Mouse (Mus musculus): Measurements from ENCODE around the gene Tbc1d1.

The Tbc1d1 gene

DNA sequence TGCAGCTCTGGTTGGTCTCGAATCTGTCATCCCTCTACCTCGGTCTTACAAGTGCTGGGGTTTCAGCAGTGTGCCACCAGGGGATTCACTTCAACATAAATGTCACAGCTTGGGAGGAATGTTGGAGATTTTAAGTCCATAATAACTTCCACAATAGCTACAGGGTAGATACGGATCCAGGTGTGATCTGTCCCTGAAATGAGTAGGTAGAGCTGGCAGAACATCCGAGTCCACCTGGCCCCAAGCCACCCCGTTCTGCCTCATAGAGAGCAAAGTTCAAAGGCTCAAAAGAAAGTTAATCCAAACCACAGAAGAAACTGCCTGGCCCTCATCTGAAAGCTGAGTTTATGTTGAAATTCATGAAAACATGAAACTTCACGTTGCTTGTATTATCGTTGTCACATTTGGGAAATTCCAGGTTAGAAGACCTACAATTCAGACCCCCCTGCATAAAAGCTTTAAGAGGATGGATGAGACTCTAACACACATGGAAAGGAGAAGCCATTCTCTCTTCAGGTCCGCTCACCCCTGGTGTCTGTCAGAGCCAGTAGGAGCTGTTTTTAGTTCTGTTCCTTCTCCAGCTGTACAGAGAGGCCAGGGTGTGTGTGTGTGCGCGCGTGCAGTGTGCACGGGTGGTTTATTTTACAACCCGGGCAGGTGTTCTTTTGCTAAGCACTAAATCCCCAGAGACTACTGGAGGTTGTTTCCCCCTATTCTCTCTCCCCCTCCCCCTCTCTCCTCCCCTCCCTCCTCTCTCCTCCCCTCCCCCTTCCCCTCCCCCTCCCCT lies 61.9 kb downstream of the Tbc1d1 start:
- ChIA-PET POLR2A (interaction anchor here in 1 of 4 experiments (1.1 to 1.7 kb wide), 4 partner anchors 12 to 107 kb away, joined by 3 to 5 read pairs (median 3); no protein-coding TSS in a partner anchor), CTCF (interaction anchor here in 2 of 4 experiments (0.6 to 0.8 kb wide), 3 partner anchors 56 to 331 kb away, joined by 3 to 4 read pairs (median 3); no protein-coding TSS in a partner anchor)

DNA sequence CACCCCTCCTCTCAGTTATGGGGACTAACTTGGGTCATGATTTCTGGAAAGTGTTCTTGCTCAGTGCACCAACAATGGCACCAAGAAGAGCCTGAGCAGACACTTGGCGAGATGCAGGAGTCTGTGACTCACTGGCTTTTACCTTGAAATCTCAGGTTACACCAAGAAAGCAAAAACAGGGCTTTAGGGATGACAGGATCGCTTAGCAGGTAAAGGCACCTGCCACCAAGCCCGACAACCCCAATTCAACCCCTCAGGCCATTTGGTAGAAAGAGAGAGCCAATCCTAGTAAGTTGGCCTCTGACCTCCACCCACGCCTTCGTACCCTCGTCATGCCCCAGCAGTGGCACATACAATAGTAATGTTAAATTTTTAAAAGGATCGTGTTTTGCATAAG lies 62.5 kb downstream of the Tbc1d1 start:
- ChIA-PET CTCF (interaction anchor here in 1 of 4 experiments (0.6 kb wide), 1 partner anchor 129 kb away, joined by 3 read pairs; no protein-coding TSS in a partner anchor), POLR2A (interaction anchor here in 1 of 4 experiments (1.1 to 1.7 kb wide), 4 partner anchors 11 to 106 kb away, joined by 3 to 5 read pairs (median 3); no protein-coding TSS in a partner anchor)

DNA sequence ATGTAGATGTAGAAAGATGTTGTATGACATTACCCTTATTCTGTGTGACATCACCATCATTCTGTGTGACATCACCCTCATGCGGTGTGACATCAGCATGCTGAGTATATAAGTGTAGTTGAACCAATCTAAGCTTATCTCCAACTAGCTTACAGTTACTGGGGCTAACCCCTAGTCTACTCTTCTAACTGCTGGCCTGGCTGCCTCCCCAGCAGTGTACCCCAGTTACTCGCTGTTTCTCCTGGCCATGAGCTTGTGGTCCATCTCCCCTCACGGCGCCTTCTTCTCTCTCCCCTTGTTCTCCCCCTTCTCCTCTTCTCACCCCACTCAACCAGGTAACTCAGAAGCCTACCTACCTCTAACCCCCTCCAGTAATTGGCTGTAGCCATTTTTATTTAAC lies 64.7 kb downstream of the Tbc1d1 start:
- POLR2A ChIA-PET: interaction anchor here in 1 of 4 experiments (1.2 to 1.4 kb wide), 2 partner anchors 11 to 74 kb away, joined by 3 read pairs; no protein-coding TSS in a partner anchor
- CTCF ChIA-PET: interaction anchor here in 2 of 4 experiments (0.7 to 1.2 kb wide), 2 partner anchors 54 to 474 kb away, joined by 3 to 4 read pairs; no protein-coding TSS in a partner anchor

DNA sequence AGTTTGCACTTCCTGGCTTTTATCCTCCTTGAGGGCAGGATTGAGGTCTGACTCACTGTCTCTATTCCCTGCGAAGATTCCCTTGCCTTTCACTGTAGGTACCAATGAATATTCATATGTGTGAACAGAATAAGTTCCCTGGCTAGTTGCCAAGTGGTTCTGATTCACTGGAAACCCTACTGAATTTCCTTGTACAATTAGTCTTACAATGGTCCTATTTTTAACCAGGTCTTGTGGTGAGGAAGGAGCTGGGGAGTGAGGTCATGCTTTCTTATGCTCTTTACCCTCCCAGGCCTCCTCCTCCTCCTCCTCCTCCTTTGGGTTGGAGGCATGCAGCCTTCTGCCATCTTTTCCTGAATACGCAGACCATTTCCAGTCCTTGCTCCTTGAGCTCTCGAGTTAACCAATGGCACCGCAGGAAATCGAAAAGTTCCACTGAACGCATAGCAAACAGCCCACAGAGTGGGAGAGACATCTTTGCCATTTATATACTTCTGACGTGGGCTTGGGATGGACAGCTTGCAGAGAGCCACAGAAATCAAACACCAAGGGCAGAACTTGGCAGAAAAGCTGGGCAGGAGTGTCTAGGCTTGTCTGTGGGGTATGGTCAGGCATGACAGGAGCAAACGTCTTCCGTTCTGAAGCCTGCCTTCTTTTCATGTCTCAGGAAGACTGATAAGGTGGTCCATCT lies 68.8 kb downstream of the Tbc1d1 start:
- CTCF ChIA-PET: interaction anchor here in 1 of 4 experiments (0.5 kb wide), 1 partner anchor 116 kb away, joined by 5 read pairs; no protein-coding TSS in a partner anchor

DNA sequence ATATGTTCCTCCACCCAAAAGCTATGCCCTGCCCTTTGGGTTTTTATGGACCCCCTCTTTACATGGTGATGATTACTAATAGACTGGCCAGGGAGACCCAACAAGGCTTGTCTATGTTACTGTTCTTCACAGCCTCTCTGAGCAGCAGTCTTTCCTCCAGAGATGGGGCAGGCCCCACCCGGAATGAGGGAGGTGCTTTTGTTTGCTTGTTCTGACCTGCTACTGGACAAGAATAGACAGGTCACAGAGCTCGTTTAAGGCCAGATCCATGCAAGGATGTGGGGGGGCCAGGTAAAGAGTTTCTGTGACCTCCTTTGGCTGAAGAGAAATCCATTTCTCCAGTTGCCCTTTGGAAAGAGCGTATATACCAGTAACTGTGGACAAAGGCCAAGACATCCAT lies 72.1 kb downstream of the Tbc1d1 start:
- CTCF ChIA-PET: no interaction called here
- POLR2A ChIA-PET: interaction anchor here in 1 of 4 experiments (0.7 to 1.6 kb wide), 3 partner anchors 10 to 21 kb away, joined by 3 to 4 read pairs (median 4); no protein-coding TSS in a partner anchor

More for the DNA sequence above, 68.8 kb downstream of the Tbc1d1 start:
- POLR2A ChIA-PET: interaction anchor here in 3 of 4 experiments (0.6 to 1.0 kb wide), 4 partner anchors 17 to 882 kb away, joined by 3 to 9 read pairs (median 3); partner anchors contain the start of gene Klhl5 (in 1 of the 3)

DNA sequence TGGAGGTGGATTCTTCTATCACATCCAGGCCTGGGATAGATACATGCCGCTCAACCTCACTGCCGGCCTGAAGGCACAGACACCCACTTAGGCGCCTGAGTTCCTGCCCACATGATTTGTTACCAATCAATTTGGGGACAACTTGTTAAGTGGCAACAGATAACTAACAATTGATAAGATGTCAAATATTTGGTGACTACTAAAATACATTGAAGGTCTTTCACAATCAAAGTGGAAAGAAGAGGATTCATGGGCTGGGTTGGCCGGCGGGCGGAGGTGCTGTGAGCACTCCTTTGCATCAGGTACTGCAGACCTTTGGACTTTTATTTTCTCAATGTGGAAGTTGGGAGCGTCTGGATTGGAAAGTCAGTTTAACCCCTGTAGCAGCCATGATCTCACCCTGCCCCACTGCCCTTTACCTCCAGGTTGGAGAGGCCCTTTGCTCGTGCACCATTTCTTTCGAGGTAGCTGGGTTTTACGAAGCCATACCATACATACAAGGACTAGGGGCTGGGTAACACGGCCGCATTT lies 73.3 kb downstream of the Tbc1d1 start:
- ChIA-PET CTCF (interaction anchor here in 2 of 4 experiments (0.6 to 1.0 kb wide), 2 partner anchors 10 to 45 kb away, joined by 3 to 4 read pairs; no protein-coding TSS in a partner anchor), POLR2A (interaction anchor here (0.5 to 1.6 kb wide), 9 partner anchors 9 to 607 kb away, joined by 3 to 8 read pairs (median 3); no protein-coding TSS in a partner anchor)

DNA sequence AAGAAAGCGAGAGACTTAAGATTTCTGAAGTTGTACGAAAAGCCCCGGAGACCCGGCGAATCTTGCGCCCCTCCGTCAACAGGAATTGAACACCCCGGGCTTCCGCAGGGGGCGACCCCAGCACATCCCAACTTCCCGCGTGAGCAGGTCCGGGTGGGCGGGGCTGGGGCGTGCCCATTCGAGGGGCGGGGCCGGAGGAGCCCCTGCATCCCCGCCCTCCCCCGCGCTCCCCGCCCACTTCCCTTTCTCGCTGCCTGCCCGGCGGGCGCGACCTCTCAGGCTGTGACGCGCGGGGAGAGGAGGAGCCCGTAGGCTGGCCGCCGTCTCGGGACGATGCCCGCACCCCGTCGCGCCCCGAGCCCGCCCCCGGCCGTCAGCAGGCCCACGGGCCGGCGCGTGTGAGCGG lies 74.0 kb downstream of the Tbc1d1 start:
- POLR2A ChIA-PET: interaction anchor here (0.6 to 1.7 kb wide), 14 partner anchors 9 to 829 kb away, joined by 3 to 8 read pairs (median 4); no protein-coding TSS in a partner anchor
- CTCF ChIA-PET: interaction anchor here in 3 of 4 experiments (0.6 to 1.0 kb wide), 3 partner anchors 45 to 572 kb away, joined by 3 to 6 read pairs (median 4); no protein-coding TSS in a partner anchor

DNA sequence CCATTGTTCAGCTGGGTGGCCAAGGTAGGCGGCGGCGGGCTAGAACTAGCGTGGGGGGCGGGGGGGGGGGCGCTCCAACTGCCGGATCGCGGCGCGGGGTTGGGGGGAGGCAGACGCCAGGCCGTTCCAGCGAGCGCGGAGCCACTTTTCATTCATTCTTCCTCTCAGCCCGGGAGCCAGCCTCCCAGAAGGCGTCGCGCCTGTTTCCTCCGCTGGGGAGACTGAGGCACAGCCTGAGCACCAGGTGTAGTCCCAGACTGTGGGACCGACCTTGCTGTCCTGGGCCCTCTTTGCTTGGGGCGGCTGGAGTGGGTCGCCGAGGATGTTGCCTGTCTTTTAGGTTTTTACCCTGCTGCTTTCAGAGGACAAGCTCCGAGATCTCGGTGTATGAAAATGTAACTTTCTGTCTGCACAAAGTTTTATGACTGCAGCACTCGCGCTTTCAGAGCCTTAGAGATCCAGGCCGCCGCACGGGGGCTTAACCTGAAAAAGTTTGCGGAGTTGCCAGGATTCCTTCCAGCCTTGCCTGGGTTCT lies 74.5 kb downstream of the Tbc1d1 start:
- POLR2A ChIA-PET: interaction anchor here in 3 of 4 experiments (0.6 to 1.7 kb wide), 14 partner anchors 9 to 829 kb away, joined by 3 to 5 read pairs (median 3); no protein-coding TSS in a partner anchor
- CTCF ChIA-PET: interaction anchor here in 2 of 4 experiments (0.6 kb wide), 2 partner anchors 127 to 571 kb away, joined by 3 to 6 read pairs; no protein-coding TSS in a partner anchor

DNA sequence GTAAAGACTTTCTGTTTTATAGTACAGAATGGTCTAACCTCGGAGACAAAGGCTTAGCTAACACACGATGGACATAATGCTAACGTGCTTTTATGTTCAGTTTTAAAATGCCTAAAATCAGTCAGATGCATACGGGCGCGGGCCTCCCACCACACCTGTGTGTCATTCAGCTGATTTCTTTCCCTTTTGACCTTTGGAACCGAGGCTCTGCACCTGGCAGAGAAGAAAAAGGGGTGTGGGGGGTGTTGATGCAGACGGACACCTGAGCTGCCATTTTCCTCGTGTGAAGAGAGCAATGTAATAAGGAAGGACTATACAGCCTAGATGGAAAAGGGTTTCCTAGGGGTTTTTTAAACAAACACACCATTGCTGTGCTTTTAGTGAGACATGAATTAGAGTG lies 76.8 kb downstream of the Tbc1d1 start:
- POLR2A ChIA-PET: interaction anchor here in 3 of 4 experiments (0.6 to 2.4 kb wide), 17 partner anchors 9 to 967 kb away, joined by 3 to 14 read pairs (median 3); partner anchors contain the start of gene Wdr19 (in 1 of the 3)

DNA sequence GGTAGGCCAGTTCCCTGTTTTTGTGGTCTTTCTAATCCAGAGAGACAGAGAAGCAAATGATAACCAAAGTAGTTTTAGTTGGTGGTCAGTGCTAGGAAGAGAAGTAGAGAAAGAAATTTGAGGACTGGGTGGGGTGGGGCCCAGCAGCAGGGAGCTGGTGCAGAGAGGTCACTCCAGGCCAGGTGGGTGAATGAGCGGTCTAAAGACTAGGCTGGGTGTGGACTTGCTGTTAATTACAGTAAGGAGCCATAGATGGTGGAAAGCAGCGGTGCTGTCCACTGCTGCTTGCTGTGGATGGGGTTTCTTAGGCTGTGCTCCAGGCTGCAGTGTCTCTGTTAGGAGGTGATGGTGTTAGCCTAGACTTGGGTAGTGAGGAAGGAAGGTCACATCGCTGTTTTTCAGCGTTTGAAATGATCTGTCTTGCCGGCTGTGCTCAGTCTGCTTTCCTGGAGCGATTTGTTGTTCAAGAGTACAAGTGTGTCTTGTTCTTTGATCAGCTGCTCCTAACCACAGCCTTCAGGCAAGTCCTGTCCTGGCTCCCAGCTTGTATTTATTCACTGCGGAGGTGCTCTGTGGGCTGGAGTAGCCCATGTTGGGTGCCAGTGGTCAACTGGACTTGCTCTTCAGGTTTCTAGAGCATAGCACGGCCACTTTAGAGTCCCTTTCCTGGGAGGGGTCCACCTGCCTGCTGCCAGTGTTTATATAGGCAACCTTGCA lies 78.3 kb downstream of the Tbc1d1 start:
- ChIA-PET POLR2A (interaction anchor here (0.6 to 2.0 kb wide), 9 partner anchors 16 to 304 kb away, joined by 3 to 8 read pairs (median 4); no protein-coding TSS in a partner anchor), CTCF (interaction anchor here (0.6 to 1.3 kb wide), 7 partner anchors 40 to 161 kb away, joined by 3 to 4 read pairs (median 3); no protein-coding TSS in a partner anchor)

More for the DNA sequence above, 76.8 kb downstream of the Tbc1d1 start:
- CTCF ChIA-PET: interaction anchor here in 2 of 4 experiments (1.2 kb wide), 2 partner anchors 31 to 42 kb away, joined by 3 read pairs; no protein-coding TSS in a partner anchor

DNA sequence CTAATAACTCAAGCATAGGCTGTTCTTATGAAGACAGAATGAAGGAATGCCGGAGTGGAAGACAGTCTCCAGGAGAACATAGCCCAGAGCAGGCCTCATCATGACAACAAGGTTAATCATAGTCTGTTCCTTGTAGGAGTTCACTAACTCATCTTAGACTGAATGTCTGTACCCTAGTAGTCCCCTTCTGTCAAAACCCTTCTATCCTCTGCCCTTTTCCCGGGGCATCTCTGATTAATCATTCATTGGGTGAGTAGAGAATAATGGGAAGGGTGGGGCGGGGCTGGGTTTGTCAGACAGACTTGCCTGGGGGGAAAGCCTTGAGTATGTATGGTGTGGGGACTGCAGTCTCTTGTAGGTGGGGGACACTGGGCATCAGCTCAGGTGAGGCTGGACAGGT lies 79.1 kb downstream of the Tbc1d1 start:
- ChIA-PET CTCF (interaction anchor here in 3 of 4 experiments (0.6 to 1.3 kb wide), 4 partner anchors 39 to 162 kb away, joined by 3 to 4 read pairs (median 4); no protein-coding TSS in a partner anchor), POLR2A (interaction anchor here in 1 of 4 experiments (0.6 kb wide), 1 partner anchor 267 kb away, joined by 5 read pairs; no protein-coding TSS in a partner anchor)

DNA sequence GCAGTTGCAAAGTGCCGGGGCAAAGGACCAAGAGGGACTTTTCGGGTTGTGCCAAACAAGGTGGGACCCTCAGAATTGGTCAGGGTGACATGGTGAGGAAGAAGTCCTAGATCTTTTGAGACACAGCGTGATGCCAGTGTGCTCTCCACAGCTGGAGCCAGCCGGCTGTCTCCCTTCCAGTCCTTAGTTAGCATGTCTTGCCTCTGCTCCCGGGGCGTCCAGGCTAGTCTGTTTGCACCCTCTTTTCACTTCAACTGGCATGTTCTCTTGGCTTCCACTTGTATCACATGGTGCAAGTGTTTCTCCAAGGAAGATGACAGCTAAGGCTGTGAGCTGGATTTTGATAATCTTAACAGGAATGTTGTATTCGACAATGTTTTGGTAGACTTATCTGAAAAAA lies 80.5 kb downstream of the Tbc1d1 start:
- POLR2A ChIA-PET: no interaction called here
- CTCF ChIA-PET: interaction anchor here in 2 of 4 experiments (0.6 to 0.7 kb wide), 2 partner anchors 101 to 711 kb away, joined by 3 to 4 read pairs; no protein-coding TSS in a partner anchor

DNA sequence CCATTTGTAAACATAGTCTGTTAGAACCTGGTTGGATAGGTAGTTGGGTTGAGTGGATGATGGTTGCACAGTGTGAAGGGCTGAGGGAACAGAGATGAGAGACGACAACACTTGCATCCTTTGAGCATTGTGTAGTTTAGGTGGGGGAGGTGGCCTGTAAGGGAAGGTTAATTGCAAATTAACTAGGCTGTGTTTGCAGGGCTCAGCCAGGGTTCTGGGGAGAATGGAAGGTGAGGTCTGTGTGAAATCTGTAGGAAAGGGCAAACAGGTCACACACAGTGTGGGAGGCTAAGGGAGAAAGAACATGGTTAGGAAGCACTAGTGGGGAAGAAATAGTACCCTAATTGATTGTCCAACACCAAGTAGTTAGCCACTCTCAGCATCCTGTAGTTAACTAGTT lies 81.2 kb downstream of the Tbc1d1 start:
- ChIA-PET POLR2A (no interaction called here), CTCF (interaction anchor here in 3 of 4 experiments (0.6 to 2.2 kb wide), 3 partner anchors 38 to 100 kb away, joined by 3 to 6 read pairs (median 5); no protein-coding TSS in a partner anchor)

DNA sequence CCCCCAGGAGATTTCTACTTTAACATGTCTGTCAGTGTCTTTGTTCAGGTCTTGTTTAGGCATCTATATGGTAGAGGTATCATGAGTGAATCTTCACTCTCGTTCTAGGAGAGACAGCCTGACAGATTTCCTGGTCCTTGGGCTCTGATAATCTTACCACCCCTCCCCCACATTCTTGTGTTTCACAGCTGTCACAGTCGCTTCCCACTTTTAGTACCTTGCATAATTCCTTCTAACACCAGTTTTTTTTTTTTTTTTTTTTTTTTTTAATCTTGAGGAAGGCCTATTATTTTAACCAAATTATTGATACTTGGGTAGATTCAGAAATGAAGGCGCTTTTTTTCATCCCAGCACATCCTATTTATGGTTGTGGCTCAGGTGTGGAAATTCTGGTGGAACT lies 81.6 kb downstream of the Tbc1d1 start:
- ChIA-PET POLR2A (interaction anchor here in 2 of 4 experiments (0.6 to 5.9 kb wide), 5 partner anchors 9 to 881 kb away, joined by 3 to 34 read pairs (median 5); no protein-coding TSS in a partner anchor), CTCF (interaction anchor here in 2 of 4 experiments (0.7 to 2.2 kb wide), 4 partner anchors 16 to 52 kb away, joined by 3 to 6 read pairs (median 4); no protein-coding TSS in a partner anchor)

DNA sequence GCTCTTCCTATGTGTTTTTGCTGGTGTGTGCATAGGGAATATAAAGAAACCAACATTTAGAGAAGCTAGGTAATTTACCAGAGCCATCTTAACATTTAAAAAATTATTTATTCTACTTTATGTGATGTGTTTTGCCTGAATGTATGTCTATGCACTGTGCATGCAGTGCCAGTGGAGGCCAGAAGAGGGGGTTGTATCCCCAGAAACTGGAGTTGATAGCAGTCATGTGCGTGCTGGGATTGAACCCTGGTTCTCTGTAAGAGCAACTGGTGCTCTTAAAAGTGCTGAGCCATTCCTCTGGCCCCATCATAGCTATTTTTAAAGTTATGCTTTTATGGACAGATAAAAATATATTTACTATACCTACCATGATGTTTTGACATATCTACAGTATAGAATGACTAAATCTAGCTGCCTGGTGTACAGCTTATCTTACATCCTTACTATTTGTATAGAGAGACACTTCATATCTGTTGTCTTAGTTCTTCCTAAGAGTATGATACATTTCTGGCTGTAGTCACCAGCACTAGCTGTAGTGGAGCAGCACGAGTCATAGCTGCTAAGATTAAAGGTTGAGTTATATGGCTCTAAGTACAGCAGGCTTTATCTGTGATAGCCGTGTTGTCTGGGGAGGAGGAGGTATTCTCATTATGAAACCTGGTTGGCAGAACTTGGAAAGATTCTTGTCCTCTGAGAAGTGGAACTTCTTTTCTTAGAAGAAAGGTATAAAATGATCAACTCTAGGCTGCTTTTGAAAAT lies 83.0 kb downstream of the Tbc1d1 start:
- ChIA-PET POLR2A (interaction anchor here in 3 of 4 experiments (0.5 to 5.9 kb wide), 9 partner anchors 8 to 169 kb away, joined by 3 to 34 read pairs (median 4); no protein-coding TSS in a partner anchor), CTCF (interaction anchor here (0.6 to 2.2 kb wide), 9 partner anchors 10 to 109 kb away, joined by 3 to 6 read pairs (median 4); no protein-coding TSS in a partner anchor)

All from embryonic stem cell, embryonic (primary cell).